8 mouse cellular contexts compared by ENCODE assay signal in the genomic region with DNA sequence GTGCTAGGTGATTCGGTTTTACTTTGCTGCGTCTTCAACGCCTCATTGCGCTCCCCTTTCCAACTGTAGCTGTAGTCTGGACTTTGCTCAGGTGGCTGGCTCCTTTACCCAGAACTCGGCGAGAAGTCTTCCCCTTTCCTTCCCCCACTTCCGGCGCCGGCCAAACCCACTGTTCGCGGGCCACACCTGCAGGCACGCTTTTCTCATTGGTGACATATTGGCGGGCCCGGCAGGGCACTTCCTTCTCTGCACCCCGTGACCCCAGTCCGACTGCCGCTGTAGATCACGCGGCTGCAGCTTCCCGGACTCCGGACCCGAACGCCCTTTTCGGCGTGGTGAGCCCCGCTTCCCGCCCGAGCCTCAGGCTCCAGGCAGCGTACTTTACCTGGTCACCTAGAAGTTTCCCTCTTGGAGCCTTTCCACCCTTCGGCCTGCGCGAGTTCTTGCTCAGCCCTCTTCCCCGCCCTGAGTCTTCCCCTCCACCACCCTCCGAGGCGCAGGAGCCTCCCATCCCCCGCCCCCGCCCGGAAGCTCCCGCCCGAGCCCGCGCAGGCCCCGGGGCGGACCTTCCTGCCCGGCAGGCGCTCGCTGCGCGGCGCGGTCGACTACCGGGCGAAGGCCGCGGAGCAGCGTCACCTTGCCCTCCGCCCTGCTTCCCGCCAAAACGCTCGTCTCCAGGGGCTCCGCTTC. TPM values are rescaled to one million over a fixed set of nuclear protein-coding genes. Genes with fewer than 3 reads are reported as not detected.
DNase-seq lines count a peak whose midpoint lies in the region; ATAC-seq and TF ChIP-seq lines count a peak whose summit lies in the region.

No protein-coding gene starts in this region.

- under 1% methylated on average over 56 of the region's 62 CpGs for WGBS in forebrain, embryonic 14.5 days
- under 1% methylated on average over 61 of the region's 62 CpGs for WGBS in lung, postnatal 0 days
- WGBS in thymus, adult 2 months: under 1% methylated on average over 62 of the region's 62 CpGs

- peak in 1 of 2 experiments; percentile 39; a peak in 2 of 4 replicates for TF ChIP-seq EP300 in MEL (IDR thresholded peaks at IDR 0.05; ENCODE audit: low read depth in 1 of 2, low read length in 2 of 2)
- no peak for TF ChIP-seq EP300 in lung, postnatal 0 days (IDR thresholded peaks at IDR 0.05)

- peaks cover 45 to 75% of the 10 kb centered on the region in 2 experiments for H3K36me3 ChIP-seq in MEL (ENCODE audit: control insufficient read depth in 1 of 2, insufficient read depth in 2 of 2, low read length in 2 of 2)
- H3K36me3 ChIP-seq in forebrain, embryonic 14.5 days (ENCODE audit: control insufficient read depth, insufficient read depth, low read length): peaks cover 2% of the 10 kb centered on the region; the same call in 1 of the 2 replicates
- H3K36me3 ChIP-seq in lung, postnatal 0 days (ENCODE audit: insufficient read depth, low read length): no peaks in the 10 kb centered on the region
- H3K36me3 ChIP-seq in thymus, adult 2 months (ENCODE audit: control insufficient read depth, insufficient read depth, low read length): peaks cover 34% of the 10 kb centered on the region

- H3K4me3 ChIP-seq in MEL (ENCODE audit: control insufficient read depth in 1 of 2, insufficient read depth in 1 of 2, low read depth in 2 of 2, low read length in 2 of 2): peak overlapping the region; percentile 53 to 95
- H3K4me3 ChIP-seq in forebrain, embryonic 14.5 days (ENCODE audit: low read depth, low read length): peak overlapping the region; percentile 53
- peak overlapping the region; percentile 64 for H3K4me3 ChIP-seq in lung, postnatal 0 days (ENCODE audit: low read depth, low read length)
- peak overlapping the region; percentile 71 for H3K4me3 ChIP-seq in thymus, adult 2 months (ENCODE audit: control insufficient read depth, insufficient read depth, low read length)

- H3K4me1 ChIP-seq in MEL (ENCODE audit: control insufficient read depth in 1 of 2, insufficient read depth in 2 of 2, low read length in 2 of 2): peaks cover 23 to 26% of the 10 kb centered on the region in 2 experiments
- H3K4me1 ChIP-seq in forebrain, embryonic 14.5 days (ENCODE audit: control insufficient read depth, insufficient read depth, low read length): peaks cover 21% of the 10 kb centered on the region
- H3K4me1 ChIP-seq in lung, postnatal 0 days (ENCODE audit: insufficient read depth, low read depth, low read length): peaks cover 18% of the 10 kb centered on the region; the same call in 1 of the 2 replicates
- H3K4me1 ChIP-seq in thymus, adult 2 months (replicated peaks; ENCODE audit: control insufficient read depth, insufficient read depth, low read length): peaks cover 5% of the 10 kb centered on the region

- peak overlapping the region; percentile 99 for H3K27ac ChIP-seq in MEL (ENCODE audit: control insufficient read depth, low read depth, low read length)
- peak overlapping the region; percentile 63 for H3K27ac ChIP-seq in forebrain, embryonic 14.5 days (ENCODE audit: low read depth, low read length)
- peak overlapping the region; percentile 96 for H3K27ac ChIP-seq in lung, postnatal 0 days (ENCODE audit: low read length)
- H3K27ac ChIP-seq in thymus, adult 2 months (ENCODE audit: control insufficient read depth, insufficient read depth, low read length): peak overlapping the region; percentile 90

- H3K9ac ChIP-seq in MEL (ENCODE audit: control insufficient read depth, low read depth, low read length, poor library complexity, severe bottlenecking): peak overlapping the region; percentile 97
- peak overlapping the region; percentile 64 for H3K9ac ChIP-seq in forebrain, embryonic 14.5 days (ENCODE audit: low read length)
- peak overlapping the region; percentile 84 for H3K9ac ChIP-seq in lung, postnatal 0 days (replicated peaks; ENCODE audit: low read depth)

- H3K9me3 ChIP-seq in MEL (replicated peaks; ENCODE audit: insufficient read depth, low read length): no peaks in the 10 kb centered on the region
- no peaks in the 10 kb centered on the region for H3K9me3 ChIP-seq in forebrain, embryonic 14.5 days (replicated peaks; ENCODE audit: control insufficient read depth, low read length)
- no peaks in the 10 kb centered on the region for H3K9me3 ChIP-seq in lung, postnatal 0 days (ENCODE audit: low read length)

- ATAC-seq in forebrain, embryonic 14.5 days: peak; percentile 92
- peak; percentile 96 for ATAC-seq in lung, postnatal 0 days

- peaks cover 83% of the 10 kb centered on the region for H3K79me2 ChIP-seq in MEL (ENCODE audit: control insufficient read depth, insufficient read depth, low read length, poor library complexity)

- TF ChIP-seq RAD21 in MEL (IDR thresholded peaks at IDR 0.05; ENCODE audit: low read depth, low read length): no peak

- peak overlapping the region; percentile 79 for H3K4me2 ChIP-seq in forebrain, embryonic 14.5 days (ENCODE audit: low read length)
- H3K4me2 ChIP-seq in lung, postnatal 0 days (replicated peaks; ENCODE audit: low read depth, low read length): peak overlapping the region; percentile 71

- peak; percentile 94 for DNase-seq in MEL (ENCODE audit: low read depth, low spot score)
- DNase-seq in cerebellum, adult 11 months: peak; percentile 69
- peak; percentile 72 for DNase-seq in forebrain, embryonic 14.5 days (ENCODE audit: low spot score)
- peak; percentile 86 to 91 for DNase-seq in heart, postnatal 10 days
- peak; percentile 91 to 94 for DNase-seq in kidney, postnatal 36 days
- DNase-seq in lung, postnatal 0 days (ENCODE audit: low spot score): peak; percentile 93
- DNase-seq in ovary, adult 18-20 months (ENCODE audit: low spot score): peak; percentile 71
- peak; percentile 90 for DNase-seq in thymus, adult 2 months

- H3K27me3 ChIP-seq in MEL (ENCODE audit: control insufficient read depth in 1 of 2, insufficient read depth in 2 of 2, low read length in 2 of 2): no peaks in the 10 kb centered on the region
- no peaks in the 10 kb centered on the region for H3K27me3 ChIP-seq in forebrain, embryonic 14.5 days (replicated peaks; ENCODE audit: control insufficient read depth, insufficient read depth, low read length)
- no peaks in the 10 kb centered on the region for H3K27me3 ChIP-seq in lung, postnatal 0 days (replicated peaks; ENCODE audit: insufficient read depth, low read length)
- no peaks in the 10 kb centered on the region for H3K27me3 ChIP-seq in thymus, adult 2 months (ENCODE audit: control insufficient read depth, insufficient read depth, low read length)

- intact Hi-C loops in heart, postnatal 10 days (cut with DNase I): loop anchor here (1.0 to 2.0 kb wide), 2 partner anchors 9 to 38 kb away; no protein-coding TSS in a partner anchor

- no peak for TF ChIP-seq CTCF in MEL (IDR thresholded peaks at IDR 0.05 in 2 of 3, conservative IDR thresholded peaks at IDR 0.05 in 1 of 3; ENCODE audit: control insufficient read depth in 1 of 3, insufficient read depth in 1 of 3, low read depth in 2 of 3, low read length in 3 of 3, poor library complexity in 1 of 3, severe bottlenecking in 1 of 3)
- no peak for TF ChIP-seq CTCF in lung, postnatal 0 days (IDR thresholded peaks at IDR 0.05)
- peak; percentile 29; the same call in 1 of the 2 replicates for TF ChIP-seq CTCF in thymus, adult 2 months (IDR thresholded peaks at IDR 0.05; ENCODE audit: borderline replicate concordance, control insufficient read depth, extremely low read depth, insufficient read depth, low read length, poor library complexity)

- peak; percentile 45 to 81; a peak in 3 of 4 replicates for TF ChIP-seq POLR2A in MEL (IDR thresholded peaks at IDR 0.05; ENCODE audit: control insufficient read depth in 1 of 2, insufficient read depth in 1 of 2, low read depth in 1 of 2, low read length in 2 of 2, poor library complexity in 1 of 2)
- TF ChIP-seq POLR2A in thymus, adult 2 months (IDR thresholded peaks at IDR 0.05; ENCODE audit: control insufficient read depth, extremely low read depth, insufficient read depth, low read length, poor library complexity): peak; percentile 84

TF ChIP-seq in MEL, 35 proteins besides CTCF, POLR2A, EP300 and RAD21 (continues in another document):
- TF ChIP-seq MXI1 (IDR thresholded peaks at IDR 0.05; ENCODE audit: low read depth, low read length): peak; percentile 92
- TF ChIP-seq BHLHE40 (IDR thresholded peaks at IDR 0.05; ENCODE audit: borderline replicate concordance, low read depth, low read length): peak; percentile 56; the same call in 1 of the 2 replicates
- TF ChIP-seq NRF1 (IDR thresholded peaks at IDR 0.05; ENCODE audit: insufficient read depth, low read depth, low read length, poor library complexity, severe bottlenecking): peak; percentile 61
- TF ChIP-seq MAX (IDR thresholded peaks at IDR 0.05; ENCODE audit: low read length): peak; percentile 79
- 0 out of 4 replicates have a peak, but pooled peaks of 1 of the 2 experiments have one; percentile 47 for TF ChIP-seq USF2 (IDR thresholded peaks at IDR 0.05; ENCODE audit: borderline replicate concordance in 1 of 2, insufficient read depth in 1 of 2, low read depth in 1 of 2, low read length in 2 of 2)
- peak; percentile 74 for TF ChIP-seq SIN3A (IDR thresholded peaks at IDR 0.05; ENCODE audit: low read length)

RNA-seq across cellular contexts. Expression of a gene that starts 16.8 kb away (rescaled TPM):
- total RNA-seq in MEL (2012; rRNA removed): 868 and 882 TPM in 2 replicates
- 1,000 to 10,000 TPM in 1 of 2 experiments, 100 to 1,000 TPM in 1; 722 to 2,287 TPM for polyA plus RNA-seq in MEL (2012; ENCODE audit: insufficient read depth in 1 of 2, insufficient read length in 2 of 2, low read depth in 1 of 2, low replicate concordance in 2 of 2, missing spikeins in 1 of 2)
- 410 and 433 TPM in 2 replicates for polyA plus RNA-seq in forebrain, embryonic 14.5 days (2014; fragmentation: Nextera tagmentation; extraction: Ambion mirVana)
- total RNA-seq in heart, postnatal 10 days (2021): 100 to 1,000 TPM; 351 to 364 TPM
- 393 and 433 TPM in 2 replicates for polyA plus RNA-seq in lung, postnatal 0 days (2015; fragmentation: Nextera tagmentation; extraction: Ambion mirVana)
- 316 and 376 TPM in 2 replicates for polyA plus RNA-seq in thymus, adult 2 months (2012; rRNA removed)

RNA-seq across cellular contexts. Expression of a gene that starts 20.6 kb away (rescaled TPM):
- not detected in 2 replicates for total RNA-seq in MEL (2012; rRNA removed)
- under 1 TPM in 1 of 2 experiments, not detected in 1; 0.22 TPM for polyA plus RNA-seq in MEL (2012; ENCODE audit: insufficient read depth in 1 of 2, insufficient read length in 2 of 2, low read depth in 1 of 2, low replicate concordance in 2 of 2, missing spikeins in 1 of 2)
- 0.75 and 1.2 TPM in 2 replicates for polyA plus RNA-seq in forebrain, embryonic 14.5 days (2014; fragmentation: Nextera tagmentation; extraction: Ambion mirVana)
- not detected for total RNA-seq in heart, postnatal 10 days (2021)
- 12.4 and 19.8 TPM in 2 replicates for polyA plus RNA-seq in lung, postnatal 0 days (2015; fragmentation: Nextera tagmentation; extraction: Ambion mirVana)
- polyA plus RNA-seq in thymus, adult 2 months (2012; rRNA removed): 0.37 and 0.77 TPM in 2 replicates

RNA-seq across cellular contexts. Expression of a gene that starts 55.0 kb away (rescaled TPM):
- total RNA-seq in MEL (2012; rRNA removed): 17.9 and 20.4 TPM in 2 replicates
- polyA plus RNA-seq in MEL (2012; ENCODE audit: insufficient read depth in 1 of 2, insufficient read length in 2 of 2, low read depth in 1 of 2, low replicate concordance in 2 of 2, missing spikeins in 1 of 2): 10 to 100 TPM in 1 of 2 experiments, not detected in 1; 18.6 TPM
- polyA plus RNA-seq in forebrain, embryonic 14.5 days (2014; fragmentation: Nextera tagmentation; extraction: Ambion mirVana): 14.9 and 15.3 TPM in 2 replicates
- total RNA-seq in heart, postnatal 10 days (2021): under 1 TPM; 0.41 to 0.57 TPM
- 0.97 and 1.3 TPM in 2 replicates for polyA plus RNA-seq in lung, postnatal 0 days (2015; fragmentation: Nextera tagmentation; extraction: Ambion mirVana)
- polyA plus RNA-seq in thymus, adult 2 months (2012; rRNA removed): 2.0 and 2.9 TPM in 2 replicates

Comparison
In these comparisons a context has a peak if more than half of its experiments do, and no peak if none do; other contexts are left out.
1. Peak in every context shown above with its lines: DNase-seq, ATAC-seq, H3K4me3 ChIP-seq and H3K27ac ChIP-seq.